Mouse (Mus musculus): Measurements from ENCODE around the gene Ap1b1.

GRCm38 (mm10) chr11:4975623-4976022 is 11.0 kb upstream of the Ap1b1 start:
- TF ChIP-seq EP300 (IDR thresholded peaks at IDR 0.05; ENCODE audit: low read depth) (no peak), CTCF (IDR thresholded peaks at IDR 0.05; ENCODE audit: low read depth) (peak; percentile 85)
